Mouse (Mus musculus) heart, embryonic 13.5 days (tissue): ENCODE measurements around the gene Apex1. TPM values are rescaled to one million over a fixed set of nuclear protein-coding genes. Genes with fewer than 3 reads are reported as not detected.
"Not testable (repeated sequence)": the region's sequence is repeated elsewhere in the genome, so short reads cannot be mapped to it uniquely, and the experiment has no call there.

Experiments used
- ATAC-seq: fragments of 200-750 bp; cut with Nextera tagmentation; 2 replicates; pipeline ENCODE4 v1.8.0; 2017; ENCODE audit warnings: moderate TSS enrichment; ENCODE audit not compliant: insufficient number of reproducible peaks, low FRiP score, low TSS enrichment; ENCODE audit errors: extremely low read depth
- H3K27ac ChIP-seq: fragments of 300-500 bp; sonication (generic); replicated peaks from 2 replicates; pipeline ENCODE4 v1.5.1; 2015; ENCODE audit warnings: moderate library complexity, mild to moderate bottlenecking, inconsistent platforms
- H3K27me3 ChIP-seq: fragments of 300-500 bp; sonication (generic); replicated peaks from 2 replicates; pipeline ENCODE4 v1.6.1; 2015; ENCODE audit warnings: mild to moderate bottlenecking, inconsistent platforms
- H3K36me3 ChIP-seq: fragments of 300-500 bp; sonication (generic); 2 replicates; pipeline ENCODE4 v1.6.1; 2015; ENCODE audit warnings: mild to moderate bottlenecking, inconsistent platforms
- H3K4me1 ChIP-seq: fragments of 300-500 bp; sonication (generic); 2 replicates; pipeline ENCODE4 v1.6.1; 2015; ENCODE audit warnings: inconsistent platforms
- H3K4me2 ChIP-seq: fragments of 300-500 bp; sonication (generic); 2 replicates; pipeline ENCODE4 v1.6.1; 2015; ENCODE audit warnings: inconsistent platforms, mild to moderate bottlenecking, moderate library complexity
- H3K4me3 ChIP-seq: fragments of 300-500 bp; sonication (generic); 2 replicates; pipeline ENCODE4 v1.5.1; 2015; ENCODE audit warnings: moderate library complexity, mild to moderate bottlenecking, inconsistent platforms
- H3K9ac ChIP-seq: fragments of 300-500 bp; sonication (generic); 2 replicates; pipeline ENCODE4 v1.6.1; 2015; ENCODE audit warnings: inconsistent platforms, mild to moderate bottlenecking, moderate library complexity
- H3K9me3 ChIP-seq: fragments of 300-500 bp; sonication (generic); 2 replicates; pipeline ENCODE4 v1.6.1; 2016; ENCODE audit warnings: inconsistent platforms
- WGBS: fragments of 180-500 bp; shearing (Covaris S2); methylation state at CpG from one replicate; pipeline ENCODE4 v1.1.7; 2015; ENCODE audit warnings: mixed read lengths; 5-methylcytosine and 5-hydroxymethylcytosine counted together
- polyA plus RNA-seq: library from polyadenylated mRNA; unstranded; fragments of >200 nt; fragmentation: Nextera tagmentation; extraction: Ambion mirVana; gene quantifications from 2 replicates; pipeline ENCODE4 v1.2.1, GENCODE M21; 2015

Gene Apex1
- polyA plus RNA-seq, 1 experiment from 2014 or later = 148 TPM

GRCm38 (mm10) chr14:50897374-50897765 is 27.4 kb upstream of the Apex1 start, which contains the start of gene Klhl33:
Klhl33 (minus strand) TSS chr14:50897507.
- peaks cover 23% of the 10 kb centered on the region for H3K4me1 ChIP-seq
- H3K4me3 ChIP-seq = peak within 1 kb of the TSS; percentile 55
- peak within 1 kb of the TSS; percentile 92 for H3K4me2 ChIP-seq
- no peak within 1 kb of the TSS for H3K27ac ChIP-seq
- no peak for ATAC-seq
- H3K36me3 ChIP-seq = no peaks in the 10 kb centered on the region
- WGBS = 31% methylated on average over 7 of the region's 7 CpGs
- peak within 1 kb of the TSS; percentile 79 for H3K9ac ChIP-seq
- peaks cover 30% of the 10 kb centered on the region for H3K27me3 ChIP-seq
- H3K9me3 ChIP-seq = no peaks in the 10 kb centered on the region

- WGBS = 88% methylated on average over 2 of the region's 2 CpGs
- H3K27me3 ChIP-seq = peaks cover 30% of the 10 kb centered on the region
- not testable (repeated sequence) for H3K27ac ChIP-seq, H3K4me3 ChIP-seq, H3K9ac ChIP-seq, H3K4me2 ChIP-seq, H3K36me3 ChIP-seq, ATAC-seq, H3K9me3 ChIP-seq
- H3K4me1 ChIP-seq = peaks cover 18% of the 10 kb centered on the region
Measured at GRCm38 (mm10) chr14:50897992-50898391, 26.8 kb upstream of the Apex1 start.

GRCm38 (mm10) chr14:50903973-50904827 is 20.6 kb upstream of the Apex1 start:
- peak overlapping the region; percentile 74 for H3K9ac ChIP-seq
- ATAC-seq = peak; percentile 54
- peak overlapping the region; percentile 85 for H3K4me2 ChIP-seq
- H3K4me3 ChIP-seq = peak overlapping the region; percentile 52
- no peaks in the 10 kb centered on the region for H3K36me3 ChIP-seq
- H3K27me3 ChIP-seq = no peaks in the 10 kb centered on the region
- no peak overlapping the region for H3K27ac ChIP-seq
- peaks cover 5% of the 10 kb centered on the region for H3K4me1 ChIP-seq
- WGBS = 3% methylated on average over 26 of the region's 26 CpGs
- no peaks in the 10 kb centered on the region for H3K9me3 ChIP-seq

- WGBS = 83% methylated on average over 4 of the region's 4 CpGs
- H3K27ac ChIP-seq = no peak overlapping the region
- H3K4me1 ChIP-seq = peaks cover 5% of the 10 kb centered on the region
- H3K9ac ChIP-seq = no peak overlapping the region
- H3K36me3 ChIP-seq = no peaks in the 10 kb centered on the region
- no peak overlapping the region for H3K4me2 ChIP-seq
- no peak for ATAC-seq
- no peaks in the 10 kb centered on the region for H3K27me3 ChIP-seq
- H3K4me3 ChIP-seq = no peak overlapping the region
- no peaks in the 10 kb centered on the region for H3K9me3 ChIP-seq
Measured at GRCm38 (mm10) chr14:50904828-50905129, 20.0 kb upstream of the Apex1 start.

- not testable (repeated sequence) for H3K27ac ChIP-seq, H3K4me3 ChIP-seq, H3K36me3 ChIP-seq, ATAC-seq, H3K4me2 ChIP-seq, H3K4me1 ChIP-seq, H3K9me3 ChIP-seq, H3K27me3 ChIP-seq, H3K9ac ChIP-seq
Measured at GRCm38 (mm10) chr14:50905327-50905726, 19.4 kb upstream of the Apex1 start.

- H3K4me1 ChIP-seq = peaks cover 5% of the 10 kb centered on the region
- 63% methylated on average over 4 of the region's 4 CpGs for WGBS
Measured at GRCm38 (mm10) chr14:50908126-50908525, 16.6 kb upstream of the Apex1 start.

GRCm38 (mm10) chr14:50911356-50911755 is 13.4 kb upstream of the Apex1 start:
- Histone ChIP-seq H3K4me2 (no peak overlapping the region), H3K4me1 (no peaks in the 10 kb centered on the region), H3K9me3 (no peaks in the 10 kb centered on the region), H3K36me3 (peaks cover 54% of the 10 kb centered on the region), H3K27ac (no peak overlapping the region), H3K27me3 (no peaks in the 10 kb centered on the region), H3K4me3 (no peak overlapping the region), H3K9ac (no peak overlapping the region)
- ATAC-seq = no peak
- 47% methylated on average over 3 of the region's 3 CpGs for WGBS

More at GRCm38 (mm10) chr14:50908126-50908525, 16.6 kb upstream of the Apex1 start:
- Histone ChIP-seq H3K4me3 (no peak overlapping the region), H3K9me3 (no peaks in the 10 kb centered on the region), H3K4me2 (no peak overlapping the region), H3K36me3 (peaks cover 24% of the 10 kb centered on the region), H3K9ac (no peak overlapping the region), H3K27me3 (no peaks in the 10 kb centered on the region), H3K27ac (no peak overlapping the region)
- no peak for ATAC-seq

GRCm38 (mm10) chr14:50923437-50923836 is 1.3 kb upstream of the Apex1 start:
- not testable (repeated sequence) for H3K9me3 ChIP-seq, ATAC-seq, H3K27me3 ChIP-seq
- H3K27ac ChIP-seq = peak overlapping the region; percentile 94; the same call in 1 of the 2 replicates
- WGBS = 59% methylated on average over 1 of the region's 1 CpGs
- H3K9ac ChIP-seq = peak overlapping the region; percentile 92
- peaks cover 49% of the 10 kb centered on the region for H3K36me3 ChIP-seq
- H3K4me3 ChIP-seq = peak overlapping the region; percentile 93
- peak overlapping the region; percentile 78 for H3K4me2 ChIP-seq
- peaks cover 22% of the 10 kb centered on the region for H3K4me1 ChIP-seq

GRCm38 (mm10) chr14:50925111-50925920 is 548 bp downstream of the Apex1 start:
- Histone ChIP-seq H3K4me3 (peak overlapping the region; percentile 93), H3K27ac (peak overlapping the region; percentile 94), H3K9me3 (no peaks in the 10 kb centered on the region), H3K27me3 (no peaks in the 10 kb centered on the region), H3K36me3 (peaks cover 44% of the 10 kb centered on the region), H3K4me1 (peaks cover 35% of the 10 kb centered on the region), H3K4me2 (peak overlapping the region; percentile 78), H3K9ac (peak overlapping the region; percentile 92)
- ATAC-seq = peak; percentile 5; the same call in 1 of the 2 replicates
- 2% methylated on average over 38 of the region's 38 CpGs for WGBS

GRCm38 (mm10) chr14:50927366-50927765 is 2.6 kb downstream of the Apex1 start:
- WGBS = 78% methylated on average over 3 of the region's 3 CpGs

GRCm38 (mm10) chr14:50929951-50930350 is 5.2 kb downstream of the Apex1 start:
- Histone ChIP-seq H3K9me3 (no peaks in the 10 kb centered on the region), H3K4me2 (peak overlapping the region; percentile 88), H3K27me3 (no peaks in the 10 kb centered on the region), H3K36me3 (peaks cover 37% of the 10 kb centered on the region), H3K9ac (peak overlapping the region; percentile 99), H3K27ac (peak overlapping the region; percentile 89), H3K4me3 (peak overlapping the region; percentile 99), H3K4me1 (peaks cover 32% of the 10 kb centered on the region)
- 13% methylated on average over 10 of the region's 10 CpGs for WGBS
- ATAC-seq = no peak

More at GRCm38 (mm10) chr14:50927366-50927765, 2.6 kb downstream of the Apex1 start:
- no peaks in the 10 kb centered on the region for H3K27me3 ChIP-seq
- H3K36me3 ChIP-seq = peaks cover 37% of the 10 kb centered on the region
- H3K9me3 ChIP-seq = no peaks in the 10 kb centered on the region
- peaks cover 40% of the 10 kb centered on the region for H3K4me1 ChIP-seq
- ATAC-seq = no peak
- H3K4me2 ChIP-seq = no peak overlapping the region
- H3K9ac ChIP-seq = no peak overlapping the region
- H3K27ac ChIP-seq = no peak overlapping the region
- no peak overlapping the region for H3K4me3 ChIP-seq
